Mouse (Mus musculus): ENCODE data around the gene Schip1.

DNA sequence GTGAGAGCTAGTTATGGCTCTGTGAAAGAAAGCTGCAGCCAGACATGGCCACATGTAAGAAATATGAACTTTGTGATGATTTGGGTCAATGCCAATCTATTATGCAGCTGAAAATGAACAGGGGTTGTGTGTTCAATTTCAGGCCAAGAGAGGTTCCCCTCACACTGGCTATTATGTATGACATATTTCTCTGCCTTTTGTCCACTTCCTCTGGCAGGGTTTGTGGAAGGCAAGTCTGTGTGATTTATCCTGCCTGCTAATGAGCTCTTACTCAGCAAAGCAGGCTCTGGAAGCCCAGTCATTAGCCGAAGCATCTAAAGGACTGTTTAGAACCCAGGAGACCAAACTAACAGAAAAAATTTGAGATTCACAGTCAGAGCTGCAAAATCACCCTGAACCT lies 113.6 kb downstream of the Schip1 start:
- no peak for TF ChIP-seq CTCF (IDR thresholded peaks at IDR 0.05; ENCODE audit: low read depth)
- no peak for TF ChIP-seq EP300 (optimal IDR thresholded peaks at IDR 0.05)

Measured in stomach, postnatal 0 days (tissue).